Mouse (Mus musculus) induced T-regulatory cell, adult 2 months (primary cell): ENCODE measurements around the gene Gm49450.

Experiments used
- DNase-seq: peaks from one replicate; pipeline ENCODE4 v3.0.0-alpha.2; 2012; ENCODE audit warnings: low read depth

Gene Gm49450

DNA sequence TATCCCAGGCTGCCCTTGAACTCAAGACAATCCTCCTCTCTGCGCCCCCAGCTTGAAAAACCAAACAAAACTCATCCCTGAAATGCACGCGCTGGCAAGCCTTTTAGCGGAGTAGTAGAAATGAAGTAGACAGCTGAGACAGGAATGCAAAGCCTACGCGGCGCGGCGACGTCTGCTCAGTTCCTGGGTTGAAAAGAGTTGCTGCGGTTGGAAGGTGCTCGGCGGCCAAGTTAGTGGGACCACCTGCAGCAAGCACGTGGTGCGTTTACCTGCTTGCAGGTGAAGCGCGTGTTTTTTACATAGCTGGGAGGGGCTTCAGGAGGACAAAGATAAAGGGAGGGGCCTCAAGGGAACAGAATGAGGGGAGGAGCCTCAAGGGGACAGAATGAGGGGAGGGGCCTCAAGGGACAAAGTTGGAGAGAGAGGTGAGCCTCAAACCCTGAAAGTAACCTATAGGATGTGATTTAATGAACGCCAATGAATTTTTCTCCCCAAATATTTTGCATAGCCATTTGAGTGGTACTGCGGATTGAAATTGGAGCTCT lies 62.1 kb downstream of the Gm49450 start:
- DNase-seq: no peak

DNA sequence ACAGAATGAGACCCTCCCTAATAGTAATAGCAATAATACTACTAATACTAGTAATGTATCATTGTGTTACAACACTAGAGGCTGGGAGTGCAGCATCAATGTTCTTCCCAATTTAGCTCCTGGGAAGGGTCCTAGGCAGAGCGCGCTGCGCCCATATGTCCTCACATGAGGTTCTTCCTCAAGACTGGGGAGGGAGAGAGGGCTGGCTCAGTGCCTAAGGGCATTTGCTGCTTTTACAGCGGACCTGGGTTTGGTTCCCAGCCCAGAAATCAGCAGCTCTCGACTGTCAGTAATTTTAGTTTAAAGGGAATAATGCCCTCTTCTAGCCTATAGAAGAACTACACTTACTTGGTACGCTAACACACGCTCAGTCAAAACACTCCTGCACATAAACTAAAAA lies 65.8 kb downstream of the Gm49450 start:
- no peak for DNase-seq

DNA sequence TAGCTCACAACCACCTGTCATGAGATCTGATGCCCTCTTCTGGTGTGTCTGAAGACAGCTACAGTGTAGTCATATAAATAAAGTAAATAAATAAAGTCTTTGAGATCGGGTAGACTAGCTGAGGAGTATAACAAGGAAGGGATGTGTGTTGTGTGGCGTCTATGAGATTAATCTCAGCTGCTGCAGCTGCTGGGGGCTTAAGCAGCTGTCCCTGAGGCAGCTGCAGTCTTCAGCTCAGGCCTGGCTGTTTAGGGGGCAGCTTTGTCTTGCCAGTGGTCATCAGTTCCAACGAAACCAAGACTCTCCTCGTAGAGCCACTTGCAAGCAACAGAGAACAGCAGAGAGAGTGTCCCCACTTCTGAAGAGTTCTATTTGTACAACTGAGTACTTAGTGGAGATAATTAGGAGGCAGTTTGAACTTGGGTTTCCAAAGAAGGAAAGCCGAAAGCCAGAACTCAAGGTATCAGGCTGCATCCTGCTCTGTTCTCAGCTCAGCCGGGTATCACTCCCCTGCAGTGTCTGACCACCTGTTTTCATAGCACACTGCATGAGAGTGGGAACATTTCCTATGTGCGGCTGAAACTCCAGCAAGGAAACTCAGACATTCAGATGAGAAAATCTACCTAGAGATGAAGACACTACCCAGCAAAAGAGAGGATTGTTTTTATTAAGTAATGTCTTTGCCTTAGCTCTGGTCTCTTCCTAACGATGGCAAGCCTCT lies 66.5 kb downstream of the Gm49450 start:
- DNase-seq: no peak

DNA sequence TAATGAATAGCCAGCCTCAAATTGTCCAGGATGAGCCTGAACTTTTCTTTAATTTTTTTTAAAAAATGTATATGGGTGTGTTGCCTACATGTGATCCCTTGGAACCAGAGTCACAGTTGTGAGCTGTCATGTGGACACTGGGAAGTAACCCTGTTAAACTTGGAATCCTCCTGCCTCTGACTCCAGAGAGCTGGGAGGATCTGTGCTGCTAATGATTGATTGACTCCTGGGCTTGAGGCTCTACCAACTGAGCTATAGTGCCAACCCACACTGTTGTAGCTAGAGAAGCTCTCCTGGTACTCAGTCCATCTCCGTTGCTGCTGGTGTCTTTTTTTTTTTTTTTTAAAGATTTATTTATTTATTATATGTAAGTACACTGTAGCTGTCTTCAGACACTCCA lies 69.2 kb downstream of the Gm49450 start:
- DNase-seq: no peak

DNA sequence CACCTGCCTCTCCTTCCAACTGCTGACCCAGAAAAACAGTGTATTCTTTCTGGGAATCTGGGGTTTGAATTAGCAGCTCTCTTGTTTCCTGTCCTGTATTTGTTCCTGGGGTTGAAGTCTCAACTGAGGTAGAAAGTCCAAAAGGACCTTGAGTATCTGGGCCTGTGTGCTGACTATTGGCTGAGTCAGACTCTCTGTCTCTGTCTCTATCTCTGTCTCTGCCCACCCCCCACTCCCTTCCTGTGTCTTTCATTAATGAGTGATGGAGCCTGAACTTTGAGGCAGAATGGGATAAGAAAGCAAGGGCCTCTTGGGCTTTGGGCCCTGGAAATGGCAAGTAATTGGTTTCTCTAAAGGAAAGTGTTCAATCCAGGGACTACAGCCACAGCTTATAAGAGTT lies 69.7 kb downstream of the Gm49450 start:
- no peak for DNase-seq
